Mouse (Mus musculus) limb, embryonic 13.5 days (tissue): ENCODE data around the gene Hectd4. TPM values are rescaled to one million over a fixed set of nuclear protein-coding genes. Genes with fewer than 3 reads are reported as not detected.
"Not testable (repeated sequence)": the region's sequence is repeated elsewhere in the genome, so short reads cannot be mapped to it uniquely, and the experiment has no call there.

ENCODE experiments used
- ATAC-seq: fragments of 200-750 bp; cut with Nextera tagmentation; 2 replicates; pipeline ENCODE4 v1.8.0; 2017; ENCODE audit warnings: low read depth, moderate number of reproducible peaks, moderate TSS enrichment; ENCODE audit not compliant: low FRiP score
- H3K27ac ChIP-seq: fragments of 300-500 bp; sonication (generic); 2 replicates; pipeline ENCODE4 v1.5.1; 2015; ENCODE audit warnings: inconsistent platforms, mild to moderate bottlenecking, moderate library complexity
- H3K27me3 ChIP-seq: fragments of 300-500 bp; sonication (generic); 2 replicates; pipeline ENCODE4 v1.6.1; 2015; ENCODE audit warnings: mild to moderate bottlenecking, inconsistent platforms
- H3K36me3 ChIP-seq: fragments of 300-500 bp; sonication (generic); 2 replicates; pipeline ENCODE4 v1.6.1; 2015; ENCODE audit warnings: inconsistent platforms, mild to moderate bottlenecking, moderate library complexity
- H3K4me1 ChIP-seq: fragments of 300-500 bp; sonication (generic); 2 replicates; pipeline ENCODE4 v1.6.1; 2015; ENCODE audit warnings: inconsistent platforms
- H3K4me2 ChIP-seq: fragments of 300-500 bp; sonication (generic); replicated peaks from 2 replicates; pipeline ENCODE4 v1.6.1; 2015; ENCODE audit warnings: inconsistent platforms, mild to moderate bottlenecking, moderate library complexity
- H3K4me3 ChIP-seq: fragments of 300-500 bp; sonication (generic); 2 replicates; pipeline ENCODE4 v1.5.1; 2015; ENCODE audit warnings: moderate library complexity, mild to moderate bottlenecking, inconsistent platforms
- H3K9ac ChIP-seq: fragments of 300-500 bp; sonication (generic); 2 replicates; pipeline ENCODE4 v1.6.1; 2015; ENCODE audit warnings: mild to moderate bottlenecking, inconsistent platforms
- H3K9me3 ChIP-seq: fragments of 300-500 bp; sonication (generic); 2 replicates; pipeline ENCODE4 v1.6.1; 2016; ENCODE audit warnings: inconsistent platforms
- WGBS: fragments of 180-500 bp; shearing (Covaris S2); methylation state at CpG from one replicate; pipeline ENCODE4 v1.1.7; 2015; 5-methylcytosine and 5-hydroxymethylcytosine counted together
- polyA plus RNA-seq: library from polyadenylated mRNA; unstranded; fragments of >200 nt; fragmentation: Nextera tagmentation; extraction: Ambion mirVana; gene quantifications from 2 replicates; pipeline ENCODE4 v1.2.1, GENCODE M21; 2015

Gene Hectd4
- polyA plus RNA-seq, 1 experiment from 2014 or later: 5.2 TPM

DNA sequence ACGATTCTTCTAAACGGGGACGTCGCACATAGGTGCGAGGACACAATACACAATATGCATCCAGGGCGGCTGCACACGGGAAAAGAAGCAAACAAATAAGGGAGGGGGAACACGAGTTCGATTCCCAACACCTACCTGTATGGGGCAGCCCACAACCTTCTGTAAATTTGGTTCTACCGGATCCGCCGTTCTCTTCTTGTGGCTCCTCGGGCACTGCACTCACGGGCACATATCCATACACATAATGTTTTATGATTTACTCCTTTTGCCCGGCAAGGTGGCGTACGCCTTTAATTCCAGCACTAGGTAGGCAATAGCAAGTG lies 28.5 kb upstream of the Hectd4 start:
- ATAC-seq: peak; percentile 39; the same call in 1 of the 2 replicates
- Histone ChIP-seq H3K9me3 (no peaks in the 10 kb centered on the region), H3K9ac (peak overlapping the region; percentile 97), H3K4me3 (peak overlapping the region; percentile 93), H3K27ac (peak overlapping the region; percentile 28; the same call in 1 of the 2 replicates), H3K4me2 (peak overlapping the region; percentile 85), H3K36me3 (no peaks in the 10 kb centered on the region), H3K27me3 (no peaks in the 10 kb centered on the region), H3K4me1 (peaks cover 27% of the 10 kb centered on the region)
- 8% methylated on average over 17 of the region's 17 CpGs for WGBS

DNA sequence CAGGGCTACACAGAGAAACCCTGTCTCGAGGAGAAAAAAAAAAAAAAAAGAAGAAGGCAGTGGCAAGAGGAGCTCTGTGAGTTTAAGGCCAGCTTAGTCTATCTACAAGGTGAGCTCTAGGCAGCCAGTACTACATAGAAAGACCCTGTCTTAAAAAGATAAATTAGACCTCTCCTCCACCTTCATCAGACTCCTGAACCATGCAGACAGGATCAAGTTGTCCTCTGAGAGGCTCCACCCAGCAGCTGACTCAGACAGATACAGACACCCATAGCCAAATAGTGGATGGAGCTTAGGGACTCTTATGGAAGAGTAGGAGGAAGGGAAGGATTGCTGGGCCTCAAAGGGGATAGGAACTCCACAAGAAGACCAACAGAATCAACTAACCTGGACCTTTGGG lies 25.8 kb upstream of the Hectd4 start:
- ATAC-seq: no peak

DNA sequence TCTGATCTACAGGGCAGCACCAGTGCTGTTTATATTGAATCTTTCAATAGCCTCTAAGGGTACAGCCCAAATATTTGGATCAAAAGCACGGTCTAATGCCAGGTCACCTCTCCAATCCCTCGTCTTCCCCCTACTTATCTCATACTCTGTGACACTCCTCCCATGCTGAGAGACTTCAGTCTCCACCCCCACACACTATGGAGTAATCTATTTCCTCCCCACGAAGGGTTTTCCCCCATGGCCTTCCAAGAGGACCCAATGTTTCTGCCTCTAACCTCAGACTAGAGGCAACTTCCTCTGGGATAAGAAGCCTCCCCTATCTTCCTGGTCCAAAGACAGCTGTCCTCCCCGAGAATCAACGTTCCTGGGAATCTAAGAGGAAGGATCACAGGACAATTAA lies 23.3 kb upstream of the Hectd4 start:
- no peak overlapping the region for H3K4me3 ChIP-seq
- no peak overlapping the region for H3K27ac ChIP-seq
- no peaks in the 10 kb centered on the region for H3K36me3 ChIP-seq
- H3K4me2 ChIP-seq: no peak overlapping the region
- WGBS: 41% methylated on average over 5 of the region's 5 CpGs
- H3K27me3 ChIP-seq: no peaks in the 10 kb centered on the region
- H3K4me1 ChIP-seq: no peaks in the 10 kb centered on the region
- no peak overlapping the region for H3K9ac ChIP-seq
- ATAC-seq: no peak
- H3K9me3 ChIP-seq: no peaks in the 10 kb centered on the region

More for the DNA sequence above, 25.8 kb upstream of the Hectd4 start:
- Histone ChIP-seq H3K27ac (no peak overlapping the region), H3K27me3 (no peaks in the 10 kb centered on the region), H3K9ac (no peak overlapping the region), H3K36me3 (no peaks in the 10 kb centered on the region), H3K9me3 (no peaks in the 10 kb centered on the region), H3K4me2 (no peak overlapping the region), H3K4me3 (no peak overlapping the region), H3K4me1 (peaks cover 11% of the 10 kb centered on the region)
- WGBS: 14% methylated on average over 1 of the region's 1 CpGs

DNA sequence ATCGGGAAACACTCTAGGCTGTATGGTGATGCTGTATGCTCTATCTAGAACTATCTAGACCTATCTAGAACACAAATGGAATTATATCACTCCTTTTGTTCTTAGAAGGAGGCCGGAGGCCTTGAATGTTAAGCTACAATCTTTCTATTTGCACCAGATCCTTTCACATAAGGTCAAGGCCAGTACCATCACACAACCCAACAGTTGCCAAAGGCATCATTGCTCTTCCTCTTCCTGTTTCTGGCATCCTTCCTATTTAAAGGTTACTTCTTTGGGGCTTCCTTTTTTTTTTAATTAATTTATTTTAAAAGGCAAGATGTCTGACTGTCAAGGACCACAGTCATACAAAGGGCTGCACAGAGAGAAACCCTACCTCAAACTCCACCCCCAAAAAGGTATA lies 22.7 kb upstream of the Hectd4 start:
- no peaks in the 10 kb centered on the region for H3K4me1 ChIP-seq
- H3K4me3 ChIP-seq: no peak overlapping the region
- WGBS: 77% methylated on average over 2 of the region's 2 CpGs
- no peak overlapping the region for H3K9ac ChIP-seq
- no peak overlapping the region for H3K4me2 ChIP-seq
- H3K36me3 ChIP-seq: no peaks in the 10 kb centered on the region
- no peak for ATAC-seq
- H3K9me3 ChIP-seq: no peaks in the 10 kb centered on the region
- no peaks in the 10 kb centered on the region for H3K27me3 ChIP-seq
- H3K27ac ChIP-seq: no peak overlapping the region

DNA sequence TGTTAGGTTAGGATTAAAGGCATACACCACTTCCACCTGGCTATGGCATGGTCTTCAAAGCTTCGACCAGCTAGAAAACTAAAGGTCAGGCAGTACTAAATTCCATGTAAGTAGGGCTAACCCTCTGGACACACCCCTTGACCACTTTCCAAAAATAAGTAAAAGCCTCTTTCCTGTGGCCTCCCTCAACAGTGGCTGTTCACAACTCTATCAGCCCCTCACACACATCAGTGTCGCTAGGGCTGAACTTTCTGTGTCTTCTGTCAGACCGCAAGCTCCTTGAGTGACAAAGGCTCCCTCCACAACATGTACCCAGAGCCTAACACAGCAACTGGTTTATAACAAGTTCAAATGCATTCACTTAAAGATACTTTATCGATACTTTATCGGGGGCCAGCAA lies 21.6 kb upstream of the Hectd4 start:
- Histone ChIP-seq H3K36me3 (no peaks in the 10 kb centered on the region), H3K9ac (no peak overlapping the region), H3K27ac (no peak overlapping the region), H3K4me1 (no peaks in the 10 kb centered on the region), H3K9me3 (no peaks in the 10 kb centered on the region), H3K4me3 (no peak overlapping the region), H3K4me2 (no peak overlapping the region), H3K27me3 (no peaks in the 10 kb centered on the region)
- WGBS: 77% methylated on average over 5 of the region's 5 CpGs
- ATAC-seq: no peak

- no peak for ATAC-seq
- H3K9me3 ChIP-seq: no peaks in the 10 kb centered on the region
- H3K27ac ChIP-seq: no peak overlapping the region
- 48% methylated on average over 3 of the region's 3 CpGs for WGBS
- no peak overlapping the region for H3K4me2 ChIP-seq
- no peak overlapping the region for H3K9ac ChIP-seq
- no peak overlapping the region for H3K4me3 ChIP-seq
- no peaks in the 10 kb centered on the region for H3K27me3 ChIP-seq
- peaks cover 13% of the 10 kb centered on the region for H3K36me3 ChIP-seq
- H3K4me1 ChIP-seq: peaks cover 14% of the 10 kb centered on the region
These were observed 18.3 kb upstream of the Hectd4 start for GRCm38 (mm10) chr5:121201739-121202138.

GRCm38 (mm10) chr5:121202467-121202866 lies 17.6 kb upstream of the Hectd4 start:
- Histone ChIP-seq H3K4me3 (no peak overlapping the region), H3K36me3 (peaks cover 20% of the 10 kb centered on the region), H3K27ac (no peak overlapping the region), H3K9me3 (no peaks in the 10 kb centered on the region), H3K27me3 (no peaks in the 10 kb centered on the region), H3K9ac (no peak overlapping the region), H3K4me2 (no peak overlapping the region), H3K4me1 (peaks cover 21% of the 10 kb centered on the region)
- WGBS: 87% methylated on average over 1 of the region's 1 CpGs
- no peak for ATAC-seq

GRCm38 (mm10) chr5:121204132-121205089 lies 15.6 kb upstream of the Hectd4 start, which contains the start of gene Rpl6:
Rpl6 (plus strand) TSS chr5:121204481.
- peak within 1 kb of the TSS; percentile 73 for H3K4me2 ChIP-seq
- WGBS: 2% methylated on average over 52 of the region's 52 CpGs
- no peaks in the 10 kb centered on the region for H3K9me3 ChIP-seq
- peak; percentile 91 for ATAC-seq
- H3K36me3 ChIP-seq: peaks cover 40% of the 10 kb centered on the region
- peak within 1 kb of the TSS; percentile 98 for H3K4me3 ChIP-seq
- no peaks in the 10 kb centered on the region for H3K27me3 ChIP-seq
- H3K27ac ChIP-seq: peak within 1 kb of the TSS; percentile 78
- H3K4me1 ChIP-seq: peaks cover 27% of the 10 kb centered on the region
- H3K9ac ChIP-seq: peak within 1 kb of the TSS; percentile 100

- peak overlapping the region; percentile 73 for H3K4me2 ChIP-seq
- H3K9me3 ChIP-seq, H3K27ac ChIP-seq, H3K27me3 ChIP-seq, ATAC-seq: not testable (repeated sequence)
- H3K4me3 ChIP-seq: peak overlapping the region; percentile 98
- H3K4me1 ChIP-seq: peaks cover 27% of the 10 kb centered on the region
- H3K36me3 ChIP-seq: peaks cover 52% of the 10 kb centered on the region
- 72% methylated on average over 9 of the region's 10 CpGs for WGBS
- H3K9ac ChIP-seq: peak overlapping the region; percentile 100
These were observed 14.4 kb upstream of the Hectd4 start for GRCm38 (mm10) chr5:121205537-121206130.

DNA sequence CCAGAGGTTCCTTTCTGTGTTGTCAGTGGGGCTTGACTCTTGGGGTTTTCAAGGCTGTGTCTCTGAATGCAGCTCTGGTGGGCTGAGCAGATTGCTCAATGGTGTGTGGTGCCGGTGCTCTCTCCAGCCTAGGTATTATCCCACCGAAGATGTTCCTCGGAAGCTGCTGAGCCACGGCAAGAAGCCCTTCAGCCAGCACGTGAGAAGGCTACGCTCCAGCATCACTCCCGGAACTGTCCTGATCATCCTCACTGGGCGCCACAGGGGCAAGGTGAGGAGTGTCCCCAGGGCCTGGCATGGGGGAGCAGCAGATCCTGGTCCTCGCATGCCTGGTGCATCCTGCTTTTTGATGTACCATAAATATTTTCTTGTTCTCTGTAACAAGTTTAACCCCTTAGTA lies 13.5 kb upstream of the Hectd4 start:
- Histone ChIP-seq H3K27ac (no peak overlapping the region), H3K4me3 (peak overlapping the region; percentile 98), H3K9me3 (no peaks in the 10 kb centered on the region), H3K27me3 (no peaks in the 10 kb centered on the region), H3K9ac (peak overlapping the region; percentile 100), H3K4me1 (peaks cover 27% of the 10 kb centered on the region), H3K36me3 (peaks cover 61% of the 10 kb centered on the region), H3K4me2 (peak overlapping the region; percentile 73)
- WGBS: 85% methylated on average over 9 of the region's 9 CpGs
- ATAC-seq: no peak

DNA sequence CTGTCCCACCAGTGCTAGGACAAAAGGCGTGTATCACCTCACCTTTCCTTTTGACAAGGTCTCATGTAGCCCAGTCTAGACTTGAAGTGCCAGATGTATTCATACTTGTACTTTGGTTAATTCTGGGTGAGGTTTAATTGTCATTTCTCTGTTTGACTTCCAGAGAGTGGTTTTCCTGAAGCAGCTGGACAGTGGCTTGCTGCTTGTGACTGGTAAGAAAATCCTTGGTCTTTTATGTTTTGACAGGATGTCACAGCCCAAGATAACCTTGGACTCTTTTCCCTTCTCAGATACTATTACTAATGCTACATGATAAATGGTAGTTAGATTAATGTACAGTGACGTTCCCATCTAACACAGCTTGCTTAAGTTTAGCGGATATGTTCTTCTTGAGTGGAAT lies 13.0 kb upstream of the Hectd4 start:
- H3K27ac ChIP-seq: no peak overlapping the region
- H3K4me3 ChIP-seq: 0 out of 2 replicates have a peak overlapping the region, but pooled peaks have one; percentile 98
- H3K4me1 ChIP-seq: peaks cover 27% of the 10 kb centered on the region
- H3K36me3 ChIP-seq: peaks cover 65% of the 10 kb centered on the region
- WGBS: 87% methylated on average over 3 of the region's 3 CpGs
- ATAC-seq: no peak
- H3K27me3 ChIP-seq: no peaks in the 10 kb centered on the region
- 0 out of 2 replicates have a peak overlapping the region, but pooled peaks have one; percentile 73 for H3K4me2 ChIP-seq
- H3K9me3 ChIP-seq: no peaks in the 10 kb centered on the region
- H3K9ac ChIP-seq: peak overlapping the region; percentile 100; the same call in 1 of the 2 replicates
